Mouse (Mus musculus): ENCODE results near the gene Sult1c2.
"Not testable (repeated sequence)": the region's sequence is repeated elsewhere in the genome, so short reads cannot be mapped to it uniquely, and the experiment has no call there.

Sult1c2 gene

DNA sequence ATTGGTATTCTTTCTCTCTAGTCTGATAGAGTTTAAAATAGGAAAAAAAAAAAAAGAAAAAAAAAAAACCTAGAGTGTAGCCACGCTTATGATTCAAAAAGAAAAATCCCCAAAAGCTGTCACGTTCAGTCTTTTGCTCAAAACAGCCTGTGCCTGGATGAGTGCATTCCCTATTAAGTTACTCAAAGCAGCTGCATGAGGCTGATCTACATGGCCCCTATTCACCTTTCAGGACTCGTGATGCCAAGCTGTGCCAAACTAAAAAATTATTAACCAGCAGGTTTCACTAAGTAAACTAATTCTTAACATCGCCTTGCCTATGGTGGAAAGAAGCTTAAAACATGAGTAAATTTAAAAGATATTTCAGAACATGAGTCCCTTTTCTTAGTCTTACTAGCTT, at the start of gene Sult1c2:
Gene Sult1c2 (minus strand): TSS at position 134 of the 400 bp plus-strand sequence.
- DNase-seq (ENCODE audit: low spot score) = no peak

DNA sequence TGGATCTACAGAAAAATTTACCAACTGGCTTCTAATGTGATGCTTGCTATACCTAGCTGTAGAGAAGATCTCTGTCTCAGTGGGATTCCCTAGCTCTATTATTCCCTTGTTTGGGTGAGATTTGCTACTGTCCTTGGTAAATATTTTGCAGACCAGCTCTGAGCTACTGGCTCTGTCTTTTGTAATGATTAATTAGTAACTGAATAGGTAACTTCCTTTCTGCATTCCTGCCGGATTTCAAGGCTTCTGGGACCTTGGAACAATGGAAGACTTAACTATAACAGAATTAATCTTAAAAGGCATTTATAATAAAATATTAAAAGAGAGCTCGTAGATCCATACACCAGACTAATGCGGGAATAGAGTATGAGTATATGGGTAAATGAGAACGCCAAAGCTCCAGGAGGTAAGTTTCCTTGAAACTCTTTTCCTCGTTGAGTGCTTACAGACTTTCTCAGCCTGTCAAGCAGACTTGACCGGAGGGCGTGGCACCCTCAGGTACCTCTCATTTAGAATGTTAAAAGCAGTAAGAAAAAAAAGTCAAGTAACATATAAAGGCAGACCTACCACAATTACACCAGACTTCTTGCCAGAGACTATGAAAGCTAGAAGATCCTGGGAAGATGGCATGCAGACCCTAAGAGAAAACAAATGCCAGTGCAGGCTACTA, 33.0 kb upstream of the Sult1c2 start:
- DNase-seq (ENCODE audit: low spot score) = not testable (repeated sequence)

DNA sequence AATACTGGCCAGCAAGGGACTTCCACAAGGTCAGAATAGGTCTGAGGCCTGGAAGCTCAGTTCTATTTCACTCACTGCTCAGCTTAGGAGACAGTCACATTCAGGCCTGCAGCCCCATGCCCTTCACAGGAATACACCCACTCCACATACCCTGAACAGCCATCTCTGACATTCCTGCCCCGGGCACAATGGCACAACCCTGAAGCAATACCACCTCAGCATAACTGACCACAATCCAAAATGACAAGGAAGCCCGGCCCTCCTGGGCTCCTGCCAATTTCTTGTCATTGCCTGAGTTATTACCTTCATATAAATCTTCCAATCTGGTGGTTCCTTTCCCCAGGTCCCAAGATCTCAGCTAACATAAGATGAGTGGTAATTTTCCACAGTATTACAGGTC, 28.3 kb upstream of the Sult1c2 start:
- no peak for DNase-seq (ENCODE audit: low spot score)

- no peak for DNase-seq (ENCODE audit: low spot score)
Observed at GRCm38 (mm10) chr17:53872192-53872591, 26.1 kb upstream of the Sult1c2 start.

- DNase-seq (ENCODE audit: low spot score) = no peak
Observed at GRCm38 (mm10) chr17:53869931-53870330, 23.8 kb upstream of the Sult1c2 start.

GRCm38 (mm10) chr17:53865260-53865955, 19.3 kb upstream of the Sult1c2 start:
- DNase-seq (ENCODE audit: low spot score) = no peak

- DNase-seq (ENCODE audit: low spot score) = no peak
Observed at GRCm38 (mm10) chr17:53860548-53860947, 14.4 kb upstream of the Sult1c2 start.

- DNase-seq (ENCODE audit: low spot score) = no peak
Observed at GRCm38 (mm10) chr17:53854992-53855391, 8.9 kb upstream of the Sult1c2 start.

- DNase-seq (ENCODE audit: low spot score) = no peak
Observed at GRCm38 (mm10) chr17:53845796-53846195, 343 bp downstream of the Sult1c2 start.

DNA sequence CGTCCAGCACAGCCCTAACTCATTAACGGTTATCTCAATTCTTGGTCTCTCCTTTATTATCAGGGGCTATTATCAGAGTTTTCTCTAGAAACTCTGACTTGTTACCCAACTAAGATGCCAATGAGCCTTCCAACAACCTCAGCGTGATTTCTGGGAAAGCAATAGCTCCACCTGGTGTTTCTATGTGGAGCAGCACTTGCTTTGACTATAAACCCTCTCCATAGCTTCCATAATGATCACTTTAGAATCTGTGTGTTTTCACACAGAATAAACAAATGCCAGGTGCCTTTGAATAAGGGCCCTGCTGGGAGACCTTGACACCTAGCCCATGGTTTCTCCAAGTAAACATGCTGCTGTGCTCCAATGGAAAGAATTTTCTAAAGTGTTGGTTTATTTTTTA, 12.8 kb downstream of the Sult1c2 start:
- DNase-seq (ENCODE audit: low spot score) = no peak

GRCm38 (mm10) chr17:53803974-53804373, 42.2 kb downstream of the Sult1c2 start:
- DNase-seq (ENCODE audit: low spot score) = not testable (repeated sequence)

DNA sequence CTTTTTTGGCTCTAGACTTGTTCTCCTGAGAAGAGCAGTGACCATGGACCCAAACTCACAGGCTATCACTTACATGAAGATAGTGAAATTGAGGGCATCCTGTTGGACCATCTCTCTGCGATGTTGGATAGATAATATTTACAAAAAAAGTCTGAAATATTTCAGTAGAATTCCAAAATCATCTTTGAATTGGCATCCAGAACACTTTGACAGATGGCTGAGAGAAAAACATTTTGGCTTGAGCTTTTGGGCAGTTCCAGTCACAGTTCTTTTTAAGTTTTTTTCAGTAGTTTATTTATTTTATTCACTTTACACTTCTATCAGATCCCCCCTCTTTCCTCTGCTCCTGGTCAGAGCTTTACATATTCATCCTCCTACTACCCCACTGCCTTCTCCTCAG, 62.8 kb downstream of the Sult1c2 start:
- no peak for DNase-seq (ENCODE audit: low spot score)

Data from ovary, postnatal 10 days (tissue).